Mouse (Mus musculus): ENCODE results near the gene Tmprss7. TPM values are rescaled to one million over a fixed set of nuclear protein-coding genes. Genes with fewer than 3 reads are reported as not detected.

Gene Tmprss7
- polyA plus RNA-seq, 1 experiment, result 0.19 TPM

GRCm38 (mm10) chr16:45640070-45640762 lies 53.2 kb downstream of the Tmprss7 start:
- no peak for DNase-seq (ENCODE audit: low read depth, low spot score)
- WGBS, result 62% methylated on average over 10 of the region's 10 CpGs

DNA sequence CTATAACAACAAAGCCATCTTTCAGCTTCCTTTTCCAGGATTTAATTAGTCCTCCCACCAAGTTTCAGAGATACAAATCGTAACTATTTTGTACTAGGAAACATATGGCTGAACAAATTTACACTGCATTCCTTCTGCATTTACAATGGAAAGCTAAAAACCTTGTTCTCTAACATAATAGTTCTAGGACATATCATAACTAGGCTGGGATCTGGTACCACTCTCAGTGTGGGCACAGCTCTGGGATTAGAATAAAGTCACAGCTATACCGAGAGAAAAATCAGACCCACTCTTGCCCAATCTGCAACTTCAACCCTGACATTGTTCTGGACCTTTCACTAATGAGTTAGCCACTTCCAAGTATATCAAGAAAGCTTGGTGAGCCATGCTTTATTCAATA lies 57.6 kb downstream of the Tmprss7 start:
- DNase-seq (ENCODE audit: low read depth, low spot score), result no peak
- 80% methylated on average over 2 of the region's 2 CpGs for WGBS

DNA sequence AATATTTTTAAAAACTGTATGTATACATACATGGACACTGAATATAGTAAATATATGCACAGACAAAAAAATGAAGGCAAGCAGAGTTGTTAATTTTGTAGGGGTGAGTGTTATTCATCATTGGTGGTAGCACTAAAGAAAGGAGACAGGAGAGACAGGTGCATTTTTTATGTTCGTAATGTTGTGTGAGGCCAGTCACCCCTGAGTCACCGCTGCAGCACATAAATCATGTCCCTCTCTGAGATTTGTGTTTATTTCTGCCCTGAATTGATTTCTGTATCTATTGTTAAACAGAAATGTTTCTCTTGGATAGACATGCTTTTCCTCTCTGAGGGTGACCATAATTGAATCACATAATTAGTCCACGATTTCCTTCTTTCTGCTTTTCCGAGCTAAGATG lies 61.0 kb downstream of the Tmprss7 start:
- WGBS, result 78% methylated on average over 4 of the region's 4 CpGs
- DNase-seq (ENCODE audit: low read depth, low spot score), result no peak

GRCm38 (mm10) chr16:45630347-45630960 lies 63.0 kb downstream of the Tmprss7 start:
- 55% methylated on average over 5 of the region's 5 CpGs for WGBS
- DNase-seq (ENCODE audit: low read depth, low spot score), result no peak

GRCm38 (mm10) chr16:45629497-45630105 lies 63.9 kb downstream of the Tmprss7 start:
- DNase-seq (ENCODE audit: low read depth, low spot score), result no peak
- 82% methylated on average over 8 of the region's 8 CpGs for WGBS

- WGBS, result 81% methylated on average over 2 of the region's 2 CpGs
These were observed 68.1 kb downstream of the Tmprss7 start for GRCm38 (mm10) chr16:45625342-45625741.

DNA sequence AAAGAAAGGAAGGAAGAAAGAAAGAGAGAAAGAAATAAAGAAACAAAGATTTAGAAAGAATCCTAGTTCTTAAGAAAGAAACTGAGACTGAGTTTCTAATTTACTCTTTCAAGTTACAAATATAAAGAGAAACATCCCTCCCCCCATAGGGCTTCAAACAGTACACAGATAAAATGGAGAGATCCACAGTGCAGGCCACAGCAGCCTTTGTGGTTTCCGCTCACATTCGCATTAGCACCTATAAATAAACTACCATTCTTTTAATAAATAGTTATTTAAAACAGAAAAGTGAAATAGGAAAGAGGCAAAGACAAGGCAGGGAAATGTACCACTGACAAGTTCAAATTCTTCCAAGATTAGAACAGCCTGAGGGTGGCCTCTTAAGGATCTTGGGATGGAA lies 68.7 kb downstream of the Tmprss7 start:
- 87% methylated on average over 2 of the region's 2 CpGs for WGBS
- no peak for DNase-seq (ENCODE audit: low read depth, low spot score)

More at GRCm38 (mm10) chr16:45625342-45625741, 68.1 kb downstream of the Tmprss7 start:
- DNase-seq (ENCODE audit: low read depth, low spot score), result no peak

DNA sequence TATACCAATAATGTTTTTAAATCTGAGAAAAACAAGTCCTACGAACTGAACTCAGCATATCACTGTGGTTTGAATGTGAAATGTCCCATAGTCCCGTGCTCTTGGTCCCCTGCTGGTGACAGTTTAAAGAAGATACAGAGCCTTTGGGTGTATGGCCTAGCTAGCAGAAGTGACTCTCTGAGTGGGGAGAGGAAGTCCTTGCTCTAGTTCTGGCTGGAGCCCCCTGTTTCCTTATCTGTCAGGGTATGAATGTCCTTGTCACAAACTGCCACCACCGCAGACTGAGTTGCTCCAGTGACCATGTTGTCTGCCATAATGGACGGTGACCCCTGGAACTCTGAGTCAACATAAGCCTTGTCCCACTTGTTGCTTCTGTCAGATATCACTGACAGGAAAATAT lies 70.2 kb downstream of the Tmprss7 start:
- DNase-seq (ENCODE audit: low read depth, low spot score), result no peak
- WGBS, result 79% methylated on average over 4 of the region's 4 CpGs

DNA sequence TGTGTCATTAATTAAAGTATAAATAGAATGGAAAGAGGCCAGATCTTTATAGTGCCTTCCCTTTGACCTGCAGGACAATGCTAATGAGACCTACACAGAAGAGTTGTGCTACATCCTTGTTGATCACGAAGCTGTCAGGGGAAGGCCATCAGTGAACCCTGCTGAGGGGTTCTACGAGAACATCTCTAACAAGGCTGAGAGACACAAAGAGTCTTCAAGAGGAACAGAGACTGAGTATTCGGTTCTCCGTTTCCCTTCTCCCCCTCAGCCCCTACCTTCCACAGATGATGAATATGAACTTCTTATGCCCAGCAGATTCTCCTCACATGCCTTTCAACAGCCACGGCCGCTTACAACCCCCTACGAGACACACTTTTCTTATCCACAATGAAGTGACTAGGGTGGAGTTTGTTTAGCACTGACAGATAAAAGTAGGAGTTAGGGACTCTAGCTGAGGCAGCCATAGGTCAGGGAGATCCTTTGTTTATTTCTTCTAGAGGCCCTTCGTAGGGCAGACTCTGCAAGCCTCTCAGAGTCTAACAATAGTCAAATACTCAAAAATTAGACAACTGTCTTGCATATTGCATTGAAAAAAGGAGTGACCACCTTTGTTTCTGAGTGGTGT lies 73.6 kb downstream of the Tmprss7 start:
- WGBS, result 77% methylated on average over 8 of the region's 8 CpGs

GRCm38 (mm10) chr16:45615944-45616343 lies 77.5 kb downstream of the Tmprss7 start:
- no peak for DNase-seq (ENCODE audit: low read depth, low spot score)
- WGBS, result 86% methylated on average over 1 of the region's 1 CpGs

More for the DNA sequence above, 73.6 kb downstream of the Tmprss7 start:
- no peak for DNase-seq (ENCODE audit: low read depth, low spot score)

DNA sequence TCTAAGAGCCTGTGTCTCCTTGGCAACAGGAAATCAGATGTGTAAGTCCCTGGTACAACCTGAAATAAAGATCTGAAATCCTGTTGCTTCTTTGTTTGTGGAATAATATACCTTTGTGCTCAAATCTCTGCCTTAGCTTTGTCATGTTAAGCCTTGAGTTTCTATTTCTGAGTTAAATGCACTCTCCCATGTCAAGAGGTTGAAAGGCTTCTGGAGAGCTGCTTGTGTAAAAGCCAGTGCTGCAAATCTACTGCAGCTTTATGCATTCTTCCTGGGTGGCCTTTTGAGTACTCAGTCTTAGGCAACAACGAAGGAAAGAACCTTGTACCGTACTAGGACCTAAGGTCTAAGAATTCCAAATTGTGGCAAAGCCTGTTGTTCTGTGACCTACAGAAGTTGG lies 80.2 kb downstream of the Tmprss7 start:
- WGBS, result 77% methylated on average over 2 of the region's 2 CpGs
- no peak for DNase-seq (ENCODE audit: low read depth, low spot score)

DNA sequence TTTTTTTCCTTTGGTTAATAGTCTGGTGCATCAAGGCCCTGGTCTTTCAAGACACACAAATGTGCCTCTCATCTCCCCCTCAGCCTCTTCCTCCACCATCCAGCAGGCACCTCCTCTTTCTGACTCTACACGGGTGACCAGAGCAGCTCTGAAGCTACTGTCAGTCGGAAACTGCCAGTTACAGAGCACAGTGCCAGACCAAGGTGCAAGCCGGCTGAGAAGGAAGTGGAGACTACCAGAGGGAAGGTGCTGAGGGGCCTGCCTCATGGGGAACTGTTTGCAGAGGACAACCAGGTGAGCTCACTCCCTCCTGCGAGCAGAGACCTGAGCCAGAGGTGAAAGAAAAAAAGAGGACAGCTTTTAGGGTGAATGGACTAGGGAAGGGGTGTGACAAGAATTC lies 83.2 kb downstream of the Tmprss7 start, which contains the start of gene Gcsam:
Gene Gcsam, plus strand, starts transcription at position 114 of the 400 bp plus-strand sequence.
- no peak for DNase-seq (ENCODE audit: low read depth, low spot score)
- 19% methylated on average over 4 of the region's 4 CpGs for WGBS

- 23% methylated on average over 3 of the region's 3 CpGs for WGBS
- DNase-seq (ENCODE audit: low read depth, low spot score), result peak; percentile 57
These were observed 84.2 kb downstream of the Tmprss7 start for GRCm38 (mm10) chr16:45609300-45609699.

DNA sequence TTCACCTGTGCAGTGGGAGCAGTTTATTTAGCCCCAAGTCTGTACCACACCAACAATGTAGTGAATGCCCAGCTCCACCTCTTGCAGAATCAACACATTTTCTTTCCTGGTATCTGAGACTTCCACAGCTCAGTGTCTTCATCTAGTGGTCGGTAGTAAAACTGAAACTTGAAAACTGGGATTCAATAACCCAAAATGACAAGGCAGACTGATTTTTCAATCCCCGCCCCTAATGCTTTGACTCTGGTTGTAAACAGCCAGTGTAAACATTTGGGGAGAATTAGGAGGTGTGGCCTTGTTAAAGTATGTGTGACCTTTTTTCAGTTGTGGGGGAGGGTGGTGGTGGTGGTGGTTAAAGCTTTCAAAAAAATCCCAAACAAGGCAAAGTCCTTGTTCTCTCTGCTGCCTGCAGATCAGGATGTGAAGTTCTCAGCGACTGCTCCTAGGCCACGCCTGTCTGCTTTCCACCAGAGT lies 84.9 kb downstream of the Tmprss7 start:
- WGBS, result 5% methylated on average over 4 of the region's 4 CpGs
- DNase-seq (ENCODE audit: low read depth, low spot score), result peak; percentile 72

Other genes starting within 250 kb of the Tmprss7 start
- gene Gm609, start 200.7 kb downstream of the Tmprss7 start, polyA plus RNA-seq (2012; rRNA removed), result 2.9 and 7.0 TPM in 2 replicates
- gene Gm17783, start 161.6 kb downstream of the Tmprss7 start, polyA plus RNA-seq (2012; rRNA removed), result 4.4 and 14.3 TPM in 2 replicates
- gene Slc9c1, start 158.3 kb downstream of the Tmprss7 start, polyA plus RNA-seq (2012; rRNA removed), result not detected in 2 replicates
- gene Gcsam, start 83.3 kb downstream of the Tmprss7 start, polyA plus RNA-seq (2012; rRNA removed), result 0.99 and 1.0 TPM in 2 replicates
- 3.0 and 4.8 TPM in 2 replicates for gene BC016579, start 39.6 kb downstream of the Tmprss7 start, polyA plus RNA-seq (2012; rRNA removed)
- gene Tagln3, start 30.9 kb upstream of the Tmprss7 start, polyA plus RNA-seq (2012; rRNA removed), result 0.93 and 1.3 TPM in 2 replicates
- gene Abhd10, start 49.3 kb upstream of the Tmprss7 start, polyA plus RNA-seq (2012; rRNA removed), result 5.4 and 6.0 TPM in 2 replicates